Mouse (Mus musculus) stomach, embryonic 15.5 days (tissue): ENCODE measurements around the gene Syt13. TPM values are rescaled to one million over a fixed set of nuclear protein-coding genes. Genes with fewer than 3 reads are reported as not detected.
A peak's percentile ranks its signal among the peaks of the same experiment; 100 is the strongest.

ENCODE experiments used
- ATAC-seq: fragments of 200-750 bp; cut with Nextera tagmentation; 2 replicates; pipeline ENCODE4 v1.8.0; 2017; ENCODE audit warnings: low read depth, moderate number of reproducible peaks, moderate TSS enrichment; ENCODE audit not compliant: insufficient read depth, low FRiP score
- H3K27ac ChIP-seq: fragments of 300-500 bp; sonication (generic); 2 replicates; pipeline ENCODE4 v1.5.1; 2015; ENCODE audit warnings: mild to moderate bottlenecking, inconsistent platforms
- H3K27me3 ChIP-seq: fragments of 300-500 bp; sonication (generic); replicated peaks from 2 replicates; pipeline ENCODE4 v1.6.1; 2015; ENCODE audit warnings: inconsistent platforms
- H3K36me3 ChIP-seq: fragments of 300-500 bp; sonication (generic); 2 replicates; pipeline ENCODE4 v1.6.1; 2015; ENCODE audit warnings: inconsistent platforms
- H3K4me1 ChIP-seq: fragments of 300-500 bp; sonication (generic); 2 replicates; pipeline ENCODE4 v1.6.1; 2015; ENCODE audit warnings: inconsistent platforms
- H3K4me2 ChIP-seq: fragments of 300-500 bp; sonication (generic); 2 replicates; pipeline ENCODE4 v1.6.1; 2015; ENCODE audit warnings: mild to moderate bottlenecking, inconsistent platforms
- H3K4me3 ChIP-seq: fragments of 300-500 bp; sonication (generic); replicated peaks from 2 replicates; pipeline ENCODE4 v1.5.1; 2015; ENCODE audit warnings: inconsistent platforms
- H3K9ac ChIP-seq: fragments of 300-500 bp; sonication (generic); 2 replicates; pipeline ENCODE4 v1.6.1; 2015; ENCODE audit warnings: inconsistent platforms
- H3K9me3 ChIP-seq: fragments of 300-500 bp; sonication (generic); 2 replicates; pipeline ENCODE4 v1.6.1; 2016; ENCODE audit warnings: inconsistent platforms
- WGBS: fragments of 180-500 bp; shearing (Covaris S2); methylation state at CpG from one replicate; pipeline ENCODE4 v1.1.7; 2015; 5-methylcytosine and 5-hydroxymethylcytosine counted together
- polyA plus RNA-seq: library from polyadenylated mRNA; unstranded; fragments of >200 nt; fragmentation: Nextera tagmentation; extraction: Ambion mirVana; gene quantifications from 2 replicates; pipeline ENCODE4 v1.2.1, GENCODE M21; 2015

Syt13 gene
- 10.4 and 11.4 TPM in 2 replicates for polyA plus RNA-seq

GRCm38 (mm10) chr2:92914933-92915553 is at the start of gene Syt13:
Gene Syt13, plus strand, starts transcription at chr2:92915098.
- WGBS = under 1% methylated on average over 38 of the region's 38 CpGs
- Histone ChIP-seq H3K9ac (peak within 1 kb of the TSS; percentile 37; the same call in 1 of the 2 replicates), H3K9me3 (no peaks in the 10 kb centered on the region), H3K4me3 (peak within 1 kb of the TSS; percentile 48), H3K27ac (no peak within 1 kb of the TSS), H3K27me3 (peaks cover 11% of the 10 kb centered on the region; the same call in 1 of the 2 replicates), H3K4me2 (peak within 1 kb of the TSS; percentile 90), H3K4me1 (peaks cover 14% of the 10 kb centered on the region), H3K36me3 (no peaks in the 10 kb centered on the region)
- ATAC-seq = peak; percentile 74

DNA sequence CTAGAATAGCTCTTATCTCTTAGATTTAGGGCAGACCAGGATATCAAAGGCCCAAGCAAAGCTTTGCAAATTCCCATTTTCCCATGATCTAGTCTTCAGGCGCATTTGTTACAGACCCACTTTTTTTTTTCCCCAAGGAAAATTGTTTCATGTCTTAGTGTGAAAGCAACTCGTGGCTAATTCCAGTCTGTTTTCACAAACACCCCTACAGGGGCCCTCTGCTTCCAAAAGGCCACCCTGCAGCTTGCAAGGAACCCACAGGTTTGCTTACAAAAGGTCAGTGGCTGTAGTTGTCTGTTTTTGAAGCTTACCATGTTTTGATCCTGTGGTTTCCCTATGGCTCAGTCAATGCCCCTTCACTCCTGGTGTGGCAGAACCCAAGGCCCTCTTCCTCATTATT is 48.3 kb upstream of the Syt13 start:
- no peaks in the 10 kb centered on the region for H3K36me3 ChIP-seq
- H3K4me3 ChIP-seq = no peak overlapping the region
- no peak overlapping the region for H3K27ac ChIP-seq
- H3K9me3 ChIP-seq = no peaks in the 10 kb centered on the region
- 24% methylated on average over 2 of the region's 2 CpGs for WGBS
- H3K9ac ChIP-seq = no peak overlapping the region
- no peaks in the 10 kb centered on the region for H3K27me3 ChIP-seq
- H3K4me2 ChIP-seq = no peak overlapping the region
- no peak for ATAC-seq
- H3K4me1 ChIP-seq = no peaks in the 10 kb centered on the region

DNA sequence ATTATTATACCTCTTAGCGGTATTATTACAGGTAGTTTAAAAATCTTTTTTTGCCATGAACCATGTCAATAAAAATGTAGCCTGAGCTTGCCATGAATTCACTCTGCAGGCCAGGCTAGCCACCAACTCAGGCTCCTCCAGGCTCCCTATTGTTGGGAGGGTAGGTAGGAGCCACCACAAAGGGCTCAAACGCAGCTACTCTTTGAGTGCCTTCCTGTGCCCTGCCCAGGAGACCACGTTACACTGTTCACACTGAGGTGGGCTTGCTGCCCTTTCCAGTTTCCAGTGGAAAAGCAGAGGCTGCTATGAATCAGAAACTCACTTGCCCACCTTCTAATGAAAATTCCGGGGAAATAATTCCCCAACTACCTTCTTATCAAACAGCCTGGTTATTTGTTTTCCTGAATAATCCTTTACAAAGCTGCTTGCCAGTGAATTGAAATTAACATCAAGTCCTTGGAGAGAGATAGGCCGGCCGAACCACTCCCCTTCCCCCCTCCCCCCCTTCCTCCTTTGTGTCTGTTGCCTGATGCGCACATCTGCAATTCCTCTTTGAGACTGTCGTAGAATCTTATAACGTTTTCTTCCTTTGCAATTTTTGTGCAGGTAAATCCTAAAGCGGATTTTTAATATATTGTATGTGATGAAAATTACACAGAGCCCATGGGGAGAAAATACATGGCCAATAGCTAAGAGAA is 44.6 kb upstream of the Syt13 start:
- no peaks in the 10 kb centered on the region for H3K36me3 ChIP-seq
- H3K4me2 ChIP-seq = no peak overlapping the region
- ATAC-seq = no peak
- no peak overlapping the region for H3K4me3 ChIP-seq
- H3K9me3 ChIP-seq = no peaks in the 10 kb centered on the region
- no peak overlapping the region for H3K9ac ChIP-seq
- H3K4me1 ChIP-seq = no peaks in the 10 kb centered on the region
- no peaks in the 10 kb centered on the region for H3K27me3 ChIP-seq
- H3K27ac ChIP-seq = no peak overlapping the region
- WGBS = 26% methylated on average over 10 of the region's 10 CpGs

GRCm38 (mm10) chr2:92871093-92871686 is 43.7 kb upstream of the Syt13 start:
- H3K4me2 ChIP-seq = no peak overlapping the region
- H3K27me3 ChIP-seq = no peaks in the 10 kb centered on the region
- no peak overlapping the region for H3K27ac ChIP-seq
- WGBS = 37% methylated on average over 7 of the region's 7 CpGs
- no peaks in the 10 kb centered on the region for H3K36me3 ChIP-seq
- H3K4me3 ChIP-seq = no peak overlapping the region
- ATAC-seq = no peak
- H3K4me1 ChIP-seq = no peaks in the 10 kb centered on the region
- H3K9ac ChIP-seq = no peak overlapping the region
- no peaks in the 10 kb centered on the region for H3K9me3 ChIP-seq

GRCm38 (mm10) chr2:92872652-92873051 is 42.2 kb upstream of the Syt13 start:
- Histone ChIP-seq H3K4me2 (no peak overlapping the region), H3K36me3 (no peaks in the 10 kb centered on the region), H3K9me3 (no peaks in the 10 kb centered on the region), H3K9ac (no peak overlapping the region), H3K27ac (no peak overlapping the region), H3K4me1 (no peaks in the 10 kb centered on the region), H3K27me3 (no peaks in the 10 kb centered on the region), H3K4me3 (no peak overlapping the region)
- WGBS = 73% methylated on average over 4 of the region's 4 CpGs
- ATAC-seq = no peak

- ATAC-seq = no peak
- no peak overlapping the region for H3K27ac ChIP-seq
- no peaks in the 10 kb centered on the region for H3K36me3 ChIP-seq
- no peaks in the 10 kb centered on the region for H3K27me3 ChIP-seq
- H3K4me2 ChIP-seq = no peak overlapping the region
- no peak overlapping the region for H3K4me3 ChIP-seq
- no peak overlapping the region for H3K9ac ChIP-seq
- no peaks in the 10 kb centered on the region for H3K9me3 ChIP-seq
- 81% methylated on average over 1 of the region's 1 CpGs for whole genome bisulfite sequencing
- H3K4me1 ChIP-seq = no peaks in the 10 kb centered on the region
Observed at GRCm38 (mm10) chr2:92874592-92874991, 40.3 kb upstream of the Syt13 start.

GRCm38 (mm10) chr2:92877488-92877887 is 37.4 kb upstream of the Syt13 start:
- H3K4me3 ChIP-seq = no peak overlapping the region
- no peaks in the 10 kb centered on the region for H3K36me3 ChIP-seq
- H3K27ac ChIP-seq = no peak overlapping the region
- no peaks in the 10 kb centered on the region for H3K9me3 ChIP-seq
- H3K27me3 ChIP-seq = no peaks in the 10 kb centered on the region
- WGBS = 72% methylated on average over 3 of the region's 3 CpGs
- no peak overlapping the region for H3K9ac ChIP-seq
- no peaks in the 10 kb centered on the region for H3K4me1 ChIP-seq
- no peak for ATAC-seq
- no peak overlapping the region for H3K4me2 ChIP-seq

GRCm38 (mm10) chr2:92883039-92883911 is 31.6 kb upstream of the Syt13 start:
- Histone ChIP-seq H3K4me2 (0 out of 2 replicates have a peak overlapping the region, but pooled peaks have one; percentile 13), H3K4me3 (no peak overlapping the region), H3K4me1 (peaks cover 5% of the 10 kb centered on the region; the same call in 1 of the 2 replicates), H3K36me3 (no peaks in the 10 kb centered on the region), H3K27ac (no peak overlapping the region), H3K27me3 (no peaks in the 10 kb centered on the region), H3K9me3 (no peaks in the 10 kb centered on the region), H3K9ac (no peak overlapping the region)
- 6% methylated on average over 15 of the region's 15 CpGs for WGBS
- no peak for ATAC-seq

DNA sequence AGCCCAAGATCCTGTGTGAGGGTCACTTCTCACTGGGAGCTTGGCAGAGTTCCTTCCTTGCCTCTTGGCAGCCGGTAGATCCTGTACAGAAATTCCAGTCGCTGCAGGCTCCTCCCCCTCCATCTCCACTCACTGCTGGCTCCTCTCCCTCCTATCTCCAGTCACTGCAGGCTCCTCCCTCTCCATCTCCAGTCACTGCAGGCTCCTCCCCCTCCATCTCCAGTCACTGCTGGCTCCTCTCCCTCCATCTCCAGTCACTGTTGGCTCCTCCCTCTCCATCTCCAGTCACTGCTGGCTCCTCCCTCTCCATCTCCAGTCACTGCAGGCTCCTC is 31.0 kb upstream of the Syt13 start:
- ATAC-seq = no peak
- Histone ChIP-seq H3K9me3 (no peaks in the 10 kb centered on the region), H3K27me3 (no peaks in the 10 kb centered on the region), H3K4me3 (no peak overlapping the region), H3K9ac (no peak overlapping the region), H3K27ac (no peak overlapping the region), H3K4me2 (no peak overlapping the region), H3K4me1 (peaks cover 5% of the 10 kb centered on the region; the same call in 1 of the 2 replicates), H3K36me3 (no peaks in the 10 kb centered on the region)
- 0% methylated on average over 2 of the region's 2 CpGs for whole genome bisulfite sequencing

GRCm38 (mm10) chr2:92884976-92885375 is 29.9 kb upstream of the Syt13 start:
- Histone ChIP-seq H3K9me3 (no peaks in the 10 kb centered on the region), H3K27ac (no peak overlapping the region), H3K4me3 (no peak overlapping the region), H3K9ac (no peak overlapping the region), H3K4me1 (peaks cover 5% of the 10 kb centered on the region; the same call in 1 of the 2 replicates), H3K36me3 (no peaks in the 10 kb centered on the region), H3K4me2 (no peak overlapping the region), H3K27me3 (no peaks in the 10 kb centered on the region)
- ATAC-seq = no peak
- WGBS = 78% methylated on average over 6 of the region's 6 CpGs

- Histone ChIP-seq H3K36me3 (no peaks in the 10 kb centered on the region), H3K9me3 (no peaks in the 10 kb centered on the region), H3K4me2 (no peak overlapping the region), H3K9ac (no peak overlapping the region), H3K27ac (no peak overlapping the region), H3K27me3 (no peaks in the 10 kb centered on the region), H3K4me3 (no peak overlapping the region), H3K4me1 (peaks cover 5% of the 10 kb centered on the region; the same call in 1 of the 2 replicates)
- ATAC-seq = no peak
- 68% methylated on average over 3 of the region's 3 CpGs for WGBS
Observed at GRCm38 (mm10) chr2:92886862-92887261, 28.0 kb upstream of the Syt13 start.
